Mouse (Mus musculus): ENCODE measurements around the gene Sirt7. TPM values are rescaled to one million over a fixed set of nuclear protein-coding genes. Genes with fewer than 3 reads are reported as not detected.

Sirt7 gene
- 27.4 and 30.1 TPM in 2 replicates for polyA plus RNA-seq (2012; rRNA removed)

DNA sequence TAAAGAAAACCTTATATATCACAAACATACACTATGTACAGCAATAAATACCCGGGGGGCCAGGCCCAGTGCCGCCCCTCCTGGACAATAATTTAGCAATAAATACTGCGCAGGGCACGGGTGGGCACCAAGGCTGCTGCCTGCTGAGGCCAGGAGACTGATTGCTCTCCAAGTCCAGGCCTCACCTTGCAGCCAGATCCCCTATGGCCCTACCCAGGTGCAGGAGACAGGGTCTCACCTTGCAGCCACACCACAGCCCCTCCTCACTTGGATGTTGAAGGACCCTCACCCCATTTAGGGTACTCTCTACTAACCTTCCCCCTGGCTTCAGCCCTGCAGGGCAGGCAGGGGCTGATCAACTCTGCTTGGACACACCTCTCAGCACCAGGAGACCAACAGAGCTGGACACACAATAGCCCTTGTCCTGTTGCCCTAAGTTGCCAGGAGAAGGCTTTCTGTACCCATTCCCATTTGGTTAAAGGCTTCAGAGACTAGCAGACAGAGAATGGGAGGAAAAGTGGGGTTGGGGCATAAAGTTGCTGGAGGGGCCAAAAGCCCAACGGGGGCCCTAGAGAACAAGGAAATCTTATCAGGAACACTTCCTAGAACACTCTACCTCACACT is at the start of gene Sirt7:
Gene Sirt7, minus strand, starts transcription at position 89 of the 624 bp plus-strand sequence.

DNA sequence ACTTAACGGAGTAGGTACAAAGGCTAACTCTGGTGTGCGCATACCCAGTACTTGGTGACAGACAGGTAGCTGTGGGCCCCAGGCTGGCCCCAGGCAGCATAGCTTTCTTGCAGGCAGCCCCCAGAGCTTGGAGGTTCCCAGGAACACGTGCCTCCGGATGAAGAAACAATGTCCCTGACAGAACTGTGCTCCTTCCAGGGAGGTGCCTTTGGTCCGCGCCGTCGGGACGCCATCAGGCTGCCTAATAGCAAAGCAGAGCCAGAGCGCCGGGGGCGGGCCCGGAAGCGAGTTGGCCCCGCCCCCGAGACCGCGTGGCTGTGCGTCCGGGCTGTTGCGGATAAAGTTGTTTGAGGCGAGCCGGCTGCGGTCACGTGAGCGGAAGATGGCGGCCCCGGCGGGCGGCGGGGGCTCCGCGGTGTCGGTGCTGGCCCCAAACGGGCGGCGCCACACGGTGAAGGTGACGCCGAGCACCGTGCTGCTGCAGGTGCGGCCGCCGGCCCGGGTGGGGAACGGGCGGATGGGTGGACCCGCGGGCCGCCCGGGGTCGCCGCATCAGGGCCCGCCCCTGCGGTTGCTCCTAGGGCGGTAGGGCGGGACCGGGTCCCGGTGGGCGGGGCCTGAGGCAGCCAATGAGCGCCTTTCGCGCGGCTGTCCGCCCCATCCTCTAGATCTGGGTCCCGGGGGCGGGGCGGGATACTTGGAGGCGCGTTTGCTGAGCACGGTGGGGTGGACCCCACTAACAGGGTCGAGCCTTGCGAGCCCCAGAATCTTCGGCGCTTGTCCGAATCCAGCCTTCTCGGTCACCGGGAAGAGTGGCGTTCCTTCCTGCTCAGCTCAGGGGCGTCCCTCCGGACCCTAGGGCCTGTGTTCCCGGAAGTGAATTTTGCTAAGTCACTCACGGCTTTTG is 47.9 kb upstream of the Sirt7 start, which contains the start of gene Aspscr1:
Gene Aspscr1, plus strand, starts transcription at position 287 of the 907 bp plus-strand sequence.

DNA sequence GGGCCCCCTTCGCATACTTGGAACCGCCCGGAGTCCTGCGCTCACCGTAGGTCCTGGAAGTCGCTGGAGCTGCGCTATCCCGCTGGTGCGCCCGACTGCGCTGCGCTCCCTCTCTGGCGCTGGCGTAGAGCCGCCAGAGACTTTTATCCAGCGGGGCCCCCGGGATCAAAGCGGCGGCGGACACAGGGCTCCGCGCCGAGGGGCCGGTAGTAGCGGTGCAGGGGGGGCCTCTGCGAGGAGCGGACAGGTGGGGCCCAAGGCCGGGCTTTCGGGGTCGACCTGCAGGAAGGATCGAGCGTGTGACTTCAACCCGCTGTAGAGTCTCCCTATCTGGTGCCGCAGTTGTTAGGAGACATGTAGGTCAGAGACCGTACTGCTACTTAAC is 36.0 kb upstream of the Sirt7 start, which contains the start of gene Notum:
Gene Notum, minus strand, starts transcription at position 100 of the 385 bp plus-strand sequence.

GRCm38 (mm10) chr11:120648001-120648476 is 23.0 kb upstream of the Sirt7 start, which contains the start of gene Myadml2:
Gene Myadml2, minus strand, starts transcription at chr11:120648158.

GRCm38 (mm10) chr11:120643601-120643987 is 18.6 kb upstream of the Sirt7 start, which contains the start of gene Pycr1:
Gene Pycr1, minus strand, starts transcription at chr11:120643769.

DNA sequence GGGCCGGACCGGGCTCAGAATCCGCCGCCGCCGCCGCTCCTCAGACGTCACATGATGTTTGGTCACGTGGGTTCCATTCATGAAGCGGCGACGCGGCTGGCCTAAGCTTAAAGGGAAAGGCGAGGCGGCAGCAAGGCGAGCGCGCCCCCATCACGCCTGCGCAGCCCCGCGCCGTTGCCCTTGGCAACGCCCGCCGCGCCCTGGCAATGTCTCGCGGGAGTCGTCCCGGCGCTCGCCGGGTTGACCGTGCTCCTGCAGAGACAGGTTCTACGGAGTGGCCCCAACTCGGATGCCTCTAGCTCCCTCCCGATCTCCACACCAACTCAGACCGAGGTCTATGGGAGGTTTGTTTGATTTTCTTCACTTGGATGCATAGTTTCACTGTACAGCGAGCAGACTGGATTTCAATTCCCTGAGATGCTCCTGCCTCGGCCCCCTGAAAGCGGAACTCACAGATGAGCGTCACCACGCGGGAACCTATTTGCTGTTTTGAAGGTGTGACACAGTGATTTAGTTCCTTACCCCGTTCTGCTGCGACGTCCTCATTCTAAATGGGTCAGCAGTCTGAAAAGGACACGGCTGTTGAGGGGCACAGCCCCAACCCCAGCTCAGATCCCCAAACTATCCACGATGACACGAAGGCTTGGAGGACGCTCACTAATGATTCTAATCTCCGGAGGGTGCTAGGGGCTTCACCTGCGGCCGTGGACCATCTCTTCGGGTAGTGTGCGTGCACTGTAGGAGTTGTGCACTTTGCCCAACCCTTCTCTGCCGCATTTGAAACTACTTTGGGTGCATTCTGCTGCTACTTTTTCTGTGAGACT is 8.7 kb upstream of the Sirt7 start, which contains the start of gene Mafg:
Gene Mafg, minus strand, starts transcription at position 81 of the 824 bp plus-strand sequence.

GRCm38 (mm10) chr11:120617519-120618112 is 7.4 kb downstream of the Sirt7 start, which contains the start of gene Pcyt2:
Gene Pcyt2, minus strand, starts transcription at chr11:120617936.

DNA sequence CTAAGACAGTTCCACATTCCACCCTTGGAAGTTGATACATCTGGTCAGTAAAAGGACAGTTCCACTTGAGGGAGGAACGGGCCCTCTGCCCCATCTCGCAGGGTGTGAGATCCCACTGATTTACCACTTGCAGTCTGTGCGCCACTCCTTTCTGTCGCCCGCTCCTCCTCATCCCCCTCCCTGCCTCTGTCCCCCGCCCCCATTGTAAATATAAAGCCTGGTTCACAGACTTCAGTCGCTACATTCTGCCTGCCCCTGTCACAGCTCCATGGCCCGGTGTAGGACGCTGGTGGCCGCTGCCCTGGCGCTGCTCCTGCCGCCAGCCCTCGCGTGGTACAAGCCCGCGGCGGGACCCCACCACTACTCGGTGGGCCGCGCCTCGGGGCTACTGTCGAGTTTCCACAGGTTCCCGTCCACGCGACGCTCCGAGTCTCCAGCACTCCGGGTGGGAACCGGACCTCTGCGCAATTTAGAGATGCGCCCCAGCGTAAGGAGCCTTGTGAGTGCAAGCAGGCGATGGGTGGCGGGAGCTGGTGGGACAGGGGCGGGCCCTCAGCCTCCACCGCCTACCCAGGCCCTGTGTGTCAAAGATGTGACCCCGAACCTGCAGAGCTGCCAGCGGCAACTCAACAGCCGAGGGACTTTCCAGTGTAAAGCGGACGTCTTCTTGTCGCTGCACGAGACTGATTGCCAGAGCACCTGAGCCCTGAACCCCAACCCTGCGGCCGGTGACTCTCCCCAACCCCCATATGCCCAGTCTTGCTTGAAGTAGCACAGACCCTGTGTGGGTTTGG is 16.6 kb downstream of the Sirt7 start, which contains the start of gene Npb:
Gene Npb, plus strand, starts transcription at position 237 of the 794 bp plus-strand sequence.

GRCm38 (mm10) chr11:120598283-120598989 is 26.6 kb downstream of the Sirt7 start, which contains the start of the genes Alyref and Anapc11:
Gene Alyref, minus strand, starts transcription at chr11:120598365.
Gene Anapc11, plus strand, starts transcription at chr11:120598421.

GRCm38 (mm10) chr11:120581490-120582267 is 43.4 kb downstream of the Sirt7 start, which contains the start of gene Arhgdia:
Gene Arhgdia, minus strand, starts transcription at chr11:120581624.

DNA sequence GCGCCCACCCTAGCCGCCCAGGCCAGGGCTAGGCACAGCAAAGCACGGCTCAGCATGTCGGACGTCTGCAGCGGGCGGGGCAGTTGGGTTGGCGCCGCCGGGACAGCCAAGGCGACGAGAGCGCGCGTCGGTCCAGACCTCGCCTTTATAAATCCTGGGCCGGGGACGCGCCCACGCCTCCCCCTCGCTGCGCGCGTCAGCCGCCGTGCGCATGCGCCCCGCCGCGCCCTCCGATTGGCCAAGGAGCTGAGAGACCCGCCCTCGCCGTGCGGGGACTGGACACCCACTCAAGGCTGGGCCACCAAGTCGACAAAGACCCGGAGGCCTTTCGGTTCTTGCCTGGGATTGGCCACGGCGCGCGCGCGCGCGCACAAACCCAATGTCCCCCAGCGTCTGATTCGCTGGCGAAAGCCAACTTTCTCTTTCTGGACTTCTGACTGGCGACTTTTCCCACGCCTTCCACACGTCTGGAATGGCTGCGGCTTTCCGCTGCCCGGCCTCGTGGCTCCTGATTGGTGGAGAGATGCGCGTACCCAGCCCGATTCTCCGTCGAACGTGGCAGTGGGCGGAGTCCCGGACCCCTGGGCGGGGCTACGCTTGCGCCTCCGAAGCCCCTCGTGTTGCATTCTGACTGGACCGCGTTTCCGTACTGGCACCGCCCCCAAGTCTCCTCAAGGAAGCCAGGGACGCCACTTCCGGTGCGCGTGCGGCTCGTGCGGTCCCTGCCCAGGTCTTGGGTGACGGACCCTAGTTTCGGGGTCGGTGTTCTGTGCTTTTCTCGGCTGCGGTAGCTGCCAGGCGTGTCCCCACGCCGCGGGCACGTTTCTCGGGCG is 52.1 kb downstream of the Sirt7 start, which contains the start of gene P4hb:
Gene P4hb, minus strand, starts transcription at position 502 of the 833 bp plus-strand sequence.

Other genes with a start within 250 kb of the Sirt7 start
- 5.3 and 5.7 TPM in 2 replicates for gene Faap100, start 246.5 kb downstream of the Sirt7 start, polyA plus RNA-seq (2012; rRNA removed)
- 18.5 and 22.6 TPM in 2 replicates for gene Nploc4, start 187.5 kb downstream of the Sirt7 start, polyA plus RNA-seq (2012; rRNA removed)
- 0.03 TPM in 1 of 2 replicates, not detected in the other for gene Tspan10, start 182.6 kb downstream of the Sirt7 start, polyA plus RNA-seq (2012; rRNA removed)
- 0.22 and 0.25 TPM in 2 replicates for gene Pde6g, start 171.7 kb downstream of the Sirt7 start, polyA plus RNA-seq (2012; rRNA removed)
- 4.2 and 5.3 TPM in 2 replicates for gene Oxld1, start 167.2 kb downstream of the Sirt7 start, polyA plus RNA-seq (2012; rRNA removed)
- 15.5 and 17.7 TPM in 2 replicates for gene Ccdc137, start 167.1 kb downstream of the Sirt7 start, polyA plus RNA-seq (2012; rRNA removed)
- 8.3 and 11.6 TPM in 2 replicates for gene Arl16, start 157.6 kb downstream of the Sirt7 start, polyA plus RNA-seq (2012; rRNA removed)
- gene Mrpl12, start 140.6 kb downstream of the Sirt7 start, polyA plus RNA-seq (2012; rRNA removed), result 77.5 and 86.5 TPM in 2 replicates
- 27.2 and 31.8 TPM in 2 replicates for gene Slc25a10, start 133.4 kb downstream of the Sirt7 start, polyA plus RNA-seq (2012; rRNA removed)
- 16.1 and 19.1 TPM in 2 replicates for gene Gcgr, start 94.5 kb downstream of the Sirt7 start, polyA plus RNA-seq (2012; rRNA removed)
- gene Mcrip1, start 75.5 kb downstream of the Sirt7 start, polyA plus RNA-seq (2012; rRNA removed), result 25.4 and 28.5 TPM in 2 replicates
- gene Ppp1r27, start 74.1 kb downstream of the Sirt7 start, polyA plus RNA-seq (2012; rRNA removed), result 0.14 TPM in 1 of 2 replicates, not detected in the other
- gene P4hb, start 52.0 kb downstream of the Sirt7 start, polyA plus RNA-seq (2012; rRNA removed), result 239 and 240 TPM in 2 replicates
- 151 and 168 TPM in 2 replicates for gene Arhgdia, start 43.6 kb downstream of the Sirt7 start, polyA plus RNA-seq (2012; rRNA removed)
- gene Alyref, start 26.9 kb downstream of the Sirt7 start, polyA plus RNA-seq (2012; rRNA removed), result 112 and 119 TPM in 2 replicates
- 49.9 and 56.0 TPM in 2 replicates for gene Anapc11, start 26.8 kb downstream of the Sirt7 start, polyA plus RNA-seq (2012; rRNA removed)
- gene Npb, start 16.8 kb downstream of the Sirt7 start, polyA plus RNA-seq (2012; rRNA removed), result 4.6 and 5.4 TPM in 2 replicates
- 113 and 125 TPM in 2 replicates for gene Pcyt2, start 7.3 kb downstream of the Sirt7 start, polyA plus RNA-seq (2012; rRNA removed)
- gene Mafg, start 8.4 kb upstream of the Sirt7 start, polyA plus RNA-seq (2012; rRNA removed), result 25.1 and 29.7 TPM in 2 replicates
- gene Pycr1, start 18.5 kb upstream of the Sirt7 start, polyA plus RNA-seq (2012; rRNA removed), result 4.4 and 4.5 TPM in 2 replicates
- 0.14 and 0.28 TPM in 2 replicates for gene Myadml2, start 22.9 kb upstream of the Sirt7 start, polyA plus RNA-seq (2012; rRNA removed)
- gene Notum, start 35.9 kb upstream of the Sirt7 start, polyA plus RNA-seq (2012; rRNA removed), result 0.22 and 0.43 TPM in 2 replicates
- gene Aspscr1, start 47.7 kb upstream of the Sirt7 start, polyA plus RNA-seq (2012; rRNA removed), result 16.8 and 20.5 TPM in 2 replicates
- 61.2 and 66.5 TPM in 2 replicates for gene Cenpx, start 88.5 kb upstream of the Sirt7 start, polyA plus RNA-seq (2012; rRNA removed)
- 8.6 and 8.7 TPM in 2 replicates for gene Lrrc45, start 88.7 kb upstream of the Sirt7 start, polyA plus RNA-seq (2012; rRNA removed)
- 1.3 and 1.4 TPM in 2 replicates for gene Rac3, start 96.2 kb upstream of the Sirt7 start, polyA plus RNA-seq (2012; rRNA removed)
- 9.4 and 10.1 TPM in 2 replicates for gene Dcxr, start 102.0 kb upstream of the Sirt7 start, polyA plus RNA-seq (2012; rRNA removed)
- gene Cbr2, start 106.9 kb upstream of the Sirt7 start, polyA plus RNA-seq (2012; rRNA removed), result 0.16 TPM in 1 of 2 replicates, not detected in the other
- 2.8 and 3.7 TPM in 2 replicates for gene Hmga1b, start 137.6 kb upstream of the Sirt7 start, polyA plus RNA-seq (2012; rRNA removed)
- 6.9 and 8.6 TPM in 2 replicates for gene Rfng, start 159.0 kb upstream of the Sirt7 start, polyA plus RNA-seq (2012; rRNA removed)
- 61.2 and 70.7 TPM in 2 replicates for gene Gps1, start 159.0 kb upstream of the Sirt7 start, polyA plus RNA-seq (2012; rRNA removed)
- gene Dus1l, start 171.2 kb upstream of the Sirt7 start, polyA plus RNA-seq (2012; rRNA removed), result 30.8 and 33.4 TPM in 2 replicates
- gene Fasn, start 199.3 kb upstream of the Sirt7 start, polyA plus RNA-seq (2012; rRNA removed), result 44.8 and 46.6 TPM in 2 replicates

All from liver, embryonic 14 days (tissue).